Mouse (Mus musculus): ENCODE measurements at regions not wholly inside any gene's neighbourhood (a gene's known extent, or its start where the extent isn't known, plus 50 kb on each side); places are given as distances from the start of the nearest gene placed in this dataset.

DNA sequence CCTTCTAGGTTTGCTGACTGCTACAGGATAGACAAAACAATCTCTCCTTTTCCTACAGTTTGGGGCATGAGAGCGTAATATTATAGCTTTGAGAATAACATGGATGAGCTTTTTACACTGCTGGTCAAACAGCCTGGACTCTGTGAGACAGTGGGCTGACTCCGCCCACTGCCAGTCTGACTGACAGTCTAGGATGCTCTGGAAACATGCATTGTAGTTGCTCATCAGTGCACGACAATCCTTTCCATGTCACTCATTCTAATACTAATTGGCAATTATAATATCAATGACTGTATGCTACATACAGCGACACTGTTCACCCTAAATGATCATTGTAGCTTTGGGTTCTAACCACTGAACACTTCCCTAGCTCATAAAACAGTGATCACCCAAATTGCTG is 104.5 kb upstream of the Prkcq start:
- TF ChIP-seq CTCF (IDR thresholded peaks at IDR 0.05; ENCODE audit: borderline replicate concordance, insufficient read depth, low read depth, low read length) = no peak
- no peak for TF ChIP-seq POLR2A (IDR thresholded peaks at IDR 0.05; ENCODE audit: borderline replicate concordance, insufficient read depth, low read length)
